Mouse (Mus musculus): ENCODE data around the gene Idh3g.

Idh3g gene

DNA sequence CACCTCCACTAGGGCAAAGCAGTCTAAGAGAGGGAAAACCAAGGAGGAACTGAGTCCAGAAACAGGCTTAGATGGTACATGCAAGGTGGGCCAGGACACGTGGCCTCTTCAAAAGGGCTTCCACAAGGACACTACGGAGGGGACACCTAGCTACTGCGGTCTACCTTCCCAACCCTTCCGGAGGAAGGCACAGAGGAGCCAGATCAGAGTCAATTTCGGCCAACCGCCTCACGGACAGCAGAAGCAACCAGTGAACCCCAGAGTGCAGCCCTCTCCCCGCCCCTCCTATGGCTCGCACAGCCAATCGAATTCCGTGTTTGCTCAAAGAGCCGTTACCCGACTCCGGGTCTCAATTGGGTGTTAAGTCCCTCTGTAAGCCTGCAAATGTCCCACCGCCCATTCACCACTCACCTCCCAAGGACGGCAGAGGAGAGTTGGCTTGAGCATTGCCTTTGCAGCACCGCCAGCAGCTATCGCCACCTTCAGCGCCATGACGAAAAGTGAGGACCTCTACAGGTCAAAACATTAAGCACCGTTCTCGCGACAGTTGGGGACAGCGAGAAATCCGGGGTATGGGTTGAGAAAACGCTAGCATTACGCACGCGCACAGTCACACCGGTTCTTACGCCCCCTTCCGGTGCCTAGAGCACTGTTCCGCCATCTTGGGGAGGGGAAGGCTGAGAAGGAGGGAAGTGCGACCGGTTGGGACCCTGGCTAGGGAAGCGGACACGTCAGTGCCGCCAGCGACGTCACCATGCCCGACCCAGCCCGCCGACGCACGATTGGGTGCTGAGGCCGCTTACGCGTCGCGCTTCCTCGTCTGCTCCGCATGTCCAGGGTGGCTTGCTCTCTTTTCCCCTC lies at the start of gene Idh3g, which contains the start of gene Ssr4:
TSS of gene Idh3g (minus strand) at position 534 of the 861 bp plus-strand sequence.
TSS of gene Ssr4 (plus strand) at position 665 of the 861 bp plus-strand sequence.
- in situ Hi-C loops (cut with MboI, MseI): loop anchor here (5.0 kb wide), 1 partner anchor 69 kb away; the partner anchor contains the start of genes Abcd1 and Bcap31

DNA sequence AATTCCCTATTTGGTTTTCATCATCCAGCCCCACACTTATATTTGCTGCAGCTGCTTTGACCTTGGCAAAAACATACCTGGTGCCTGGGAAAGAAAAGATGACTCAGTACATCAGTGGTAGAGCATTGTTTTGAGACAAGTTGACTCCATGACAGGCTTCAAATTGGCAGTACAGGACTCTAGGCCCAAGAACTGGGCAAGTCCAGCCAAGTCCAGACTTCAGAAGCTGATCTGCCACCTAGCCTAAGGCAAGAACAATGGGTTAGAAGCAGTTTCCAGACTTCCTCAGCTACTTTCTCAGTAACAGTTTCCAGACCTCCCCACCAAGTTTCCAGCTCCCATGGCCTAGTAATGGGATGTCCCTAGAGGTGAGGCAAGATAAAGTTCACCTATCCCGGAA lies 49.0 kb upstream of the Idh3g start:
- in situ Hi-C loops (cut with MboI, MseI): no loop called here

DNA sequence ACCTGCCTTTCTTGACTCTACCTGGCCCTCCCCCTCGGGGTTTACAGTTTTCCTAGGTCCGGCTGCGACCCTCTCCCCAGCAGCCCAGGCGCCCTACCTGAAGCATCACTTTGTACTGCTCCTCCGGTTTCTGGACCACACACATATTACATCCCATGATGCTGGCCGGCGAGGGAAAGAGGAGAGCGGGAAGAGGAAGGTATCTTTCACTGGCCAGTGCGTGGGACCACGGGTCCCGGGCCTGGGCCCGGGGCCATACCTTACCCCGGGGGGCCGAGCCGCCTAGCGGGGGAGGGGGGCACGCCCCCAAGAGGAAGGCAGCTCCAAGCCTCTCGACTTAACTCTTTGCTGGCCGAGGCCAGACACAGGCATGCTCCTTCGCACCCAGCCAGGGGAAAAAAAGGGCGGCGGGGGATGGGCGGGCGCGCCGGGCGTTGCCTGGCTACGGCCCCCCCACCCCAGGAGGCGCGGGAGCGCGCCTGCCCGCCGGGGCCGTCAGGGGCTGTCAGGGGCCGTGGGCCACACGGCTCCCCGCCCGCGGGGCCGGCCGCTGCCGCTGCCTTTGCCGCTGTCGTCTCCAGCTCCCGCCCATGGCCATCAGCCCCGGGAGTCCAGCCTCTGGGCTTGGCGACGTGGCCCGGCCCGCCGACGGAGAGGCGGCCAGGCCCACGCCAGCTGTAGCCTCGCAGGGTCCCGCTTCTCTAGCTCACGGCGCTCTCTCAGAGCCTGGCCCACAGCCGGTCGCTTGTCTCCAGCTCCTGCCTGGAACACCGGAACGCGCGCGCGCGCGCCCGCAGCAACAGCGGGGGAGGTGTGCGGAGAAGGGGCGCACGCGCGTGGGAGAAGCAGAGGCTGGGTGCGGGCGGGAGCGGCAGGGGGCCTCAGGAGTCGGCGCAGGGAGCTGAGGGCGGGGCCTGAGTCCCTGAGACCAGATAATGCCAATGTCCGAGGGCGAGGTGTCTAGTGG lies 37.8 kb upstream of the Idh3g start, which contains the start of gene Pdzd4:
TSS of gene Pdzd4 (minus strand) at position 785 of the 967 bp plus-strand sequence.
- in situ Hi-C loops (cut with MboI, MseI): no loop called here

DNA sequence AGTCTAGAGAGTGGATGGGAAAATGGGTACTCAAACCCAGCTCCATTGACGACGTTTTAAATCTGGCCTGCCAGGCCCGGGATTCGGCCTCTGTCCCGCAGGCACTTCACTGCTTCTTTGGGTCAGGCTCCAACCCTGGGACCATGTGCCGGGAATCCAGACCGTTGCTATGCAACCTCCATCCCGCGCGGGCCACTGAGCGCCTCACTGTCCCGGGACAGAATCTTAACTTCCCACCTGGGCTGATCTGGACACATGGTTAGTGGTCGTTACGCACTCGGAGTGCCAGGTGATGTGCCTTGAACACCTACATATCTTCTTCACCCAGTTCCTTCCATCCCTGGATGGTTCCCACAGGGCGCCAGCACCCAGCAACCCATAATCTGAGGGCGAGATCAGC lies 37.0 kb upstream of the Idh3g start:
- in situ Hi-C loops (cut with MboI, MseI): no loop called here

DNA sequence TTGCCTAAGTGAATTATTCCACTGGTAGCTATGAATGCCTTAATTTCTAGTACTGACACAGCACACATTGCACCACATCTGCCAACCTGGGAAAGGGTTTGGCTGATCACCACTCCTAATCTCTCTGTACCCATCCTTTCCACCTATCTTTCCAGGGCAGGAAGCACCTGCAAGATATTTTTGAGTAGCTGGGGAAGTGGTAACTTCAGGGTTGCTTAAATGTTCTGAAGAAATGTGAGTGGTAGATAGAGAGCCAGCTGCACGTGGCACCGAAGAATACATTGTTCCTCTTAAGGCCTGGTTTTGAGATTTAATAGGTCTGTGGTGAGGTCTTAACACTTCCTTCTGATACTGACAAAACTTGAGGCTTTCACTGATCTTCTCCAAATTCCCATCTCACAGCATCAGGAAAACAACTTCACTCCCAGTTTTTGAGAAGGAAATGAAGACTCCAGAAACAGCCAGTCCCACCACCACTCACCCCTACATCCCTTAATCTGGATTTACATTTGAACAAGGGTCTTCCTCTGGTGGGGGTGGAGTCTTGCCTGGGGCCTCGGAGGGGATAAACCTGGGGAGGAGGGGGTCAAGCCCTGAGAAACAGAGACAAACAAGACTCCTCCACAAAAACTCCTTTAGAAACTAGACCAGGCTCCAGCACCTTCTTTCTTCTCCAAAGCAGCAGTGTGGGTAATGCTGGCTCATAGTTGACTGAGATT lies 30.1 kb upstream of the Idh3g start:
- in situ Hi-C loops (cut with MboI, MseI): no loop called here

DNA sequence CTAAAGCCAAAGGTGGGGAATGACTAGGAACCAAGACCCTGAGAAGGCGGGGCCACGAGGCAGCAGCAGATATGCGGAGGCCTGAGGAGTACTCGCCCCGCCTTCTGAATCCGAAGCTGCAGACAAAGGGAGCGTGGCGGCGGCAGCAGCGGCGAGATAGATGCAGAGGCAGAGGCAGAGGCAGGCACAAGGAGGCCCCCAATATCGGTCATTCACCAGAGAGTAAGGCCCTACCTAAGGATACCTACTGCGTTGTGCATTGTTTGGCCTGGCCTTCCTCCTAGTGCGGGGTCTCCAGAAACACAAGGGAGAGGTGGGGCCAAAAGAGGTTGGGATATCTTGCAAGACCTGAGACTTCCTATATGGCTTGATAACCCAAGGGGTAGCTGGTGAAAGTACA lies 28.4 kb upstream of the Idh3g start:
- in situ Hi-C loops (cut with MboI, MseI): no loop called here

DNA sequence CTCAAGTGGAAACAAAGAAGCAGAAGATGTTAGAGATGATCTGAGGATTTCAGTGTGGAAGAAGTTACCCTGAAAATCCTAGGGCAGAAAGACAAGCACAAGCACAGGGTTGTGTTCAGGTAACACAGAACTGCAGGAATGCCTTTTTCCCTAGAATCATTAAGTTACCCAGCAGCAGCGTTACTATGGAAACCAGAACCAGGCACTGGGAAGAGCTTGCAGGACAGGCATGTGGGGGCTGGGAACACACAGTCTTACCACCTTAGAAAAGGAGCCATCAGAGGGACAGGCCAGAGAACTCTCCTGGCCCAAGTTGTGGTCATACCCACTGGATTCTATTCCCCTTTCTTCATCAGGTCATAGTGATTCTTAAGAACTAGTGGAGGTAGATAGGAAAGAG lies 19.1 kb upstream of the Idh3g start:
- in situ Hi-C loops (cut with MboI, MseI): loop anchor here (5.0 kb wide), 1 partner anchor 46 kb away; no protein-coding TSS in a partner anchor

DNA sequence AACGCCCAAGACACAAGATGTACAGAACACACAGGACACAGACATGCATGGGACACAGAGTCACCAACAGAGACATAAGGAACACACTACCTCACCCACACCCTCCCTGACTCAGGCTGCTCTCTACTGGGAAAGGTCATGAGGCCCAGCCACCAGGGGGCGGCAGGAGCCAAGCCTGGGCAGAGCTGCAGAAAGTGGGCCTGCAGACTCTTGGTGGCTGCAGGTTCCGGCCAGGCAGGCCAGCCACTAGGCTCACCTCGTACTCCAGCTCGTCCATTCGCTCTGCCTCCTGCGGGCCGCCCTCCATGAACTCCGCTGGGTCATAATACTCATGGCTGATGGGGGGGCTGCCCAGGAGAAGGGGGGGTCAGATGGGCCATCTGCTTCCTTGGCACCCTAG lies 11.8 kb upstream of the Idh3g start:
- in situ Hi-C loops (cut with MboI, MseI): no loop called here

DNA sequence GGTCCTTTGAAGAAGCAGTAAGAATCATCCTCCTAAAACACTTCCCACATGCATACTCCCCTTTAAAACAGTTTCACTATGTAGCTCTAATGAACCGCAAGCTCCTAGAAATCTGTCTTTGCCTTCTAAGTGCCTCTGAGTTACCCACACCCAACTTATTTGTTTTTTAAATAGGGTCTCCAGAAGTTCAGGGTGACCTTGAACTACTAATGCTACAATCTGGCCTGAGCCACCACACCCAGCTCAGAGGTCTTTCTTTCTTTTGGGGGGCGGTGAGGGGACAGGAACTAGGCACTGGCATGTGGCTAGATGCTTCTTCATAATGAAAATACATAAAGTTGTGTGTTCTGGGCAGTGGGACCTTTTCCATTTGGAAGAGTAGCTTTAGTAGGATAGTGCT lies 10.8 kb upstream of the Idh3g start:
- in situ Hi-C loops (cut with MboI, MseI): no loop called here

DNA sequence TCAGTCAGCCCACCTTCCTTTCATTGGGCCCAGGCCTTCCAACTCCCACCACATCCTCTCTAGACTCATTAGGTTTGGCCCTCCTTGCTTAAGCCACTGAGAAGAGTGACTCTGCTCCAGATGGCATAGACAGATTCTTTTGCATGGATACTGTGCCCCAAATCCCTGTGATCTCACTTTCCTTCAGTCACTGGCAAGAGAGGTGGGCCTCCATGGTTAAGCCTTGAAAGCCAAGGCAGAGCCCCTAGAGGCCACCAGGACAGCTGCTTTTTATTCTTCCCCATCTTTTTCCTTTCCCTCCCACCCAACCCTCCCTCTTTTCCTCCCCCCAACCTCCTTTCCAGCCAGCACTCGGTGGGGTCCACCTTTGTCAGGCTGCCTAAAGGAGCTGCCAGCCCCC lies 6.8 kb upstream of the Idh3g start:
- in situ Hi-C loops (cut with MboI, MseI): loop anchor here (5.0 kb wide), 1 partner anchor 154 kb away; no protein-coding TSS in a partner anchor

DNA sequence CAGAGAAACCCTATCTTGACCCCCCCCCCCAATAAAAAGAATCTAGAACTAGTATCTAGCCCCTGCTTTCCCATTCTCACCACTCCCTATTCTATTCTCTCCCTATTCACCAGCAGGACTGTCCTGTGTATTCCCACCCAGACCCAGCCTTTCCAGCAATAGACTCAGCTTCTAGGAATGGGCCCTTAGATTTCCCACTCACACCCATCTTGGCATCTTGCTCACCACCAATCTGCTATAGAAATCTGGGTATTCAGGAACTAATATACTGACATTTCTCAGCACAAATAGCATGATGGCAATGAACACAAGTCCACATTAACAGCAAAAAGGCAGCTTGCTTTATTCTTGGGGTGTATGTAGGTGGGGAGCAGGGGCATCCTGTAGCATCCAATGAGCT lies 6.3 kb upstream of the Idh3g start:
- in situ Hi-C loops (cut with MboI, MseI): loop anchor here (5.0 kb wide), 1 partner anchor 154 kb away; no protein-coding TSS in a partner anchor

DNA sequence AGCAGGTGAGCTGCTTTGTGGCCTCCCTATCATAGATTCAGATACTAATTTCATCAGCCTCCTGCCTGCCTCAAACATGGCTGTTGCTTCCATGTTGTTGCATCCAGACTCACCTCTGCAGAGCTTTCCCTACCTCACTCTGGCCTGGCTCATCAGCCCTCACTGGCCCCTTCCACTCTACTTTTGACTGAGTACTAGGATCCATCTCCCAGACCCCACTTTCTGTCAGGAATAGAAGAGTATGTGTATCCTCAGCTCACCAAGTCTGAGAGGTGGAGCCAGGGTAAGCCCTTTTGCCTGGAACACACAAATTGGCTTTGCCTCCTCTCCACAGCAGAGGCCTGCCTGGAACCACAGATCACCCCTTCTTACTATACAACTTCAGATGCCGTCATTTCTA lies 1.8 kb upstream of the Idh3g start:
- in situ Hi-C loops (cut with MboI, MseI): loop anchor here (5.0 kb wide), 1 partner anchor 71 kb away; the partner anchor contains the start of genes Abcd1 and Bcap31

DNA sequence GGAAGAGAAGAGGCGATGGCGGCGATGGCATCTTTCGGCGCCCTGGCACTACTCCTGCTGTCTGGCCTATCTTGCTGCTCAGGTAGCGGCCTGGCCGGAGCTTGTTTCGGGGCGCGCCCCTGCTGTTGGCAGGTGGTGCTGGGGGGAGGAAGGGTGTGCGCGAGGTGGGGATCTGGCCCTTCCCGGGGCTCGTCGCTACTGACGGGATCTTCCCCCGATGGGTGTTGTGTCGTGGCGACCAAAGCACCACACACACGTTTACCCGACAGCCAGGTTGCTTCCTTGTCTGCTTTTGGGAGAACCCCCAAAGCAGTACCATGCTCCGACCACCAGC lies 495 bp upstream of the Idh3g start:
- in situ Hi-C loops (cut with MboI, MseI): loop anchor here (5.0 kb wide), 1 partner anchor 70 kb away; the partner anchor contains the start of genes Abcd1 and Bcap31

DNA sequence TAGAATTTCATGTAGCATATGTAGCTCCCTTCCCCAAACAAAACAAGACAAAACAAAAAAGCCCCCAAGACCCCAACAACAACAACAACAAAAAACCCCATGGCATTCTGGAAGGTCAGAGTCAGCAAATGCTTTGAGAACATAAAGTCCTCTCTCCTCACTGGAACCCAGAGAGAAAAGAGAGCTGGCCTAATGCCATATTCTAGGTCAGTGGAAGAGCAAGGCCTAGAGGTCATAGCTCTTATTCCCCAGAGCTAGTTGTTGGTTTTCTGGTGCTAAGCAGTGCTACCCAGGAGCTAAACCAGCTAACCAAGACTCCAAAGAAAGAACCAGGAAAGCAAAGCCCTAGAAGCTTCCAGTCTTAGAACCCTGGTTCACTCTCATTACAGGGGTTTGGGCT lies 1.0 kb downstream of the Idh3g start:
- in situ Hi-C loops (cut with MboI, MseI): loop anchor here (5.0 kb wide), 1 partner anchor 68 kb away; the partner anchor contains the start of genes Abcd1 and Bcap31

DNA sequence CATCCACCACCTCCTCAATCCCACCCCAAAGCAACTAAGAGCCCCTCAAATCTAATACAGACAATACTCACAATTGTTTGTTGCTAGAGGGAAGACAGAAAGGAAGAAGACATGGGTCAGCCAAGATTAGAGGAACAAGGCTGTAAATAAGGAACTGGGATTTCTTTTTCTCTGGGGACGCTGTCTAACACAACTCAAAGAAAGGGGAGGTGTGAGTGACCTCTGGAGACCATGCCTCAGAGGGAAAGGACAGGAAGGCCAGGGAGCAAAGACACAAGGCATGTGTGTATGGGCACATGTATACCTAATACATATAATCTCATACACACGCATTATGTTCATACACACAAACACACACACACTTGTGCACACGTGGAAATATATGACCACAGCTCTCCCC lies 4.5 kb downstream of the Idh3g start:
- in situ Hi-C loops (cut with MboI, MseI): no loop called here

DNA sequence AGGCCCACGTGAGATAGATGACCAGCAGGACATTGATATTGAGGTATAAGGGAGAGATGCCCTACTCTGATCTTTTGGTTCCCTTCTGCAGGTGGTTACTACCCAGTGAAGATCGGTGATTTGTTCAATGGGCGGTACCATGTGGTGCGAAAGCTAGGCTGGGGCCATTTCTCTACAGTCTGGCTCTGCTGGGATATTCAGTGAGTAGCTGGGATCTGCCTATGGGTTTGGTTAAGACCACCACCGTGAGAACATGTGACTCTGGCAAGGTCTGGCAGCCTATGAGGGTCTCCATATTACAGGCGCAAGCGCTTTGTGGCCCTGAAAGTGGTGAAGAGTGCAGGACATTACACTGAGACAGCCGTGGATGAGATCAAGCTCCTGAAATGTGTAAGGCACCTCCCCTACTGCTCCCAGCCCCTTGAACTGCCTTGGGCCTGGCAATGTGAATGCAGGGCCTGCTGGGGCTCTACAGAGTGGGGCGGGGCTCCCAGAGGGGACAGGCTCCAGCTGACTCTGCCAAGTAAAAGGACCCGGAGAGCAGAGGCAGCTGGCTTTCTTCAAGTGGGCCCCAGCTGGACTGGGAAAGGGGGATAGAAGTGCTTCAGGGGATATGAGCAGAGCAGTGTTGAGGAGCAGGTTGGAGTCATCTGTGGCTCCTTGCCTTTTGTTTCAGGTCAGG lies 11.8 kb downstream of the Idh3g start:
- in situ Hi-C loops (cut with MboI, MseI): loop anchor here (5.0 kb wide), 1 partner anchor 98 kb away; no protein-coding TSS in a partner anchor

DNA sequence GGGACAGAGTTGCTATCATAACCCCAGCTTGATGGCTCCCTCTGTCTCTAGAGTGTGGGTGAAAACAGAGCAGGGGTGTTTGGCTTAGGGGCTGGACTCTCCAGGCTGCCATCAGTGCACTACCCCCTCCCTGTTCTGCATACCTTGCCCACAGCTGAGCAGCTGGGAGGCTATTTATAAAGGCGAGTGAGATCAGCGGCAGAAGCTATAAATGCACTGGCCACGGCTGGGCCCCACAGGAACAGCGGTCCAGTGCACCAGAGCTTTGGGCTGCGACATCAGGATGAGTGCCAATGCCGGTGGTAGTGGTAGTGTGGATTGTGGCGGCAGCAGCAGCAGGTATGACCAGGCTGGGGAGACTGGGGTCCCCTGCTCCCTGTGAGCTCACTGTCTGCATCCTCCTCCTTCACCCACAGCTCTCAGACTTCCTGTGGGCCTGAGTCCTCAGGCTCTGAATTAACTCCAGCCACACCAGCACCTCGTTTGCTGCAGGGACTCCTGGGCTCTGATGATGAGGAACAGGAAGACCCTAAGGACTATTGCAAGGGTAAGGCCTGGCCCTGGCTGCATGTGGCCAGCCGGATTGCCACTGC lies 12.4 kb downstream of the Idh3g start, which contains the start of gene Srpk3:
TSS of gene Srpk3 (plus strand) at position 238 of the 593 bp plus-strand sequence.
- in situ Hi-C loops (cut with MboI, MseI): no loop called here

DNA sequence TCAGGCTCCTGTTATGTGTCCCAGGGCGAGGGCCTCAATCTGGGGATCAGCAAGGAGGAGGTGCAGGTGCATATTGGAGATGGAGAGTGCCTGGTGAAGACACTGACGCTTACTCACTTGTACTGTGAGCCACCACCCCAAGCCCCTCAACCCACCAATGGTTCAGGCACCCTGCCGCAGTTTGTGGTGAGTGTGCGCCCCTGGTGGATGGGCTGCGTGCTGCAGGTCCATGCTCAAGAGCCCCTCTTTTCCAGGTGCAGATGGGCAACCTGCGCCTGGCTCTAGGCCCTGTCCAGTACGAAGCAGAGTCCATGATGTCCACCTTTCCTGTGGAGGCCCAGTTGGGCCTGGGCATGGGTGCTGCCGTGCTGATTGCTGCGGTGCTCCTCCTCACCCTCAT lies 19.4 kb downstream of the Idh3g start:
- in situ Hi-C loops (cut with MboI, MseI): no loop called here

DNA sequence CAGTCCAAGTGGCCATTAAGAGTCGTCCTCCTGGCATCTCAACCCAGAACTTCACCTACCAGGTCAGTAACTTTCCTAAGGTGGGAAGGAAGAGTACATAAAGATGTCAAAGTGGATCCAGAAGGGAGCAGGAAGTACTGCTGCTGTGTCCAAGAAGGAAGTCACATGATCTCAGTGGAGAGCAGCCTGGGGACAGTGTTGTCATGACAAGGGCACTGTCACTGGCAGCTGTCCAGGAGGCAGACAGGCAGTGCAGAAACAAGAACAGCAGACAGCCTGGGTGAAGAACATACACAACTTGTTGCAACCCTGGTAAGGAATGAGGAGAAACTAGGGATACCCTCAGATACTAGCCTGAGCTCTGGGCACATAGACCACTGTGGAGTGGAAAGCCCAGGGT lies 21.4 kb downstream of the Idh3g start:
- in situ Hi-C loops (cut with MboI, MseI): no loop called here
